Mouse (Mus musculus): ENCODE measurements around the gene Rxra.

GRCm38 (mm10) chr2:27736802-27737201 is 60.6 kb downstream of the Rxra start:
- TF ChIP-seq CTCF (conservative IDR thresholded peaks at IDR 0.05; ENCODE audit: insufficient read depth, insufficient read length, low read depth, low read length) (no peak), POLR2A (IDR thresholded peaks at IDR 0.05; ENCODE audit: low read depth, low read length) (no peak)

All from kidney, adult 2 months (tissue).